Mouse (Mus musculus) lung, postnatal 14 days (tissue): Measurements from ENCODE around the gene Ralb.

Source experiments
- DNase-seq: peaks from one replicate; pipeline ENCODE4 v3.0.0; 2021

The Ralb gene

DNA sequence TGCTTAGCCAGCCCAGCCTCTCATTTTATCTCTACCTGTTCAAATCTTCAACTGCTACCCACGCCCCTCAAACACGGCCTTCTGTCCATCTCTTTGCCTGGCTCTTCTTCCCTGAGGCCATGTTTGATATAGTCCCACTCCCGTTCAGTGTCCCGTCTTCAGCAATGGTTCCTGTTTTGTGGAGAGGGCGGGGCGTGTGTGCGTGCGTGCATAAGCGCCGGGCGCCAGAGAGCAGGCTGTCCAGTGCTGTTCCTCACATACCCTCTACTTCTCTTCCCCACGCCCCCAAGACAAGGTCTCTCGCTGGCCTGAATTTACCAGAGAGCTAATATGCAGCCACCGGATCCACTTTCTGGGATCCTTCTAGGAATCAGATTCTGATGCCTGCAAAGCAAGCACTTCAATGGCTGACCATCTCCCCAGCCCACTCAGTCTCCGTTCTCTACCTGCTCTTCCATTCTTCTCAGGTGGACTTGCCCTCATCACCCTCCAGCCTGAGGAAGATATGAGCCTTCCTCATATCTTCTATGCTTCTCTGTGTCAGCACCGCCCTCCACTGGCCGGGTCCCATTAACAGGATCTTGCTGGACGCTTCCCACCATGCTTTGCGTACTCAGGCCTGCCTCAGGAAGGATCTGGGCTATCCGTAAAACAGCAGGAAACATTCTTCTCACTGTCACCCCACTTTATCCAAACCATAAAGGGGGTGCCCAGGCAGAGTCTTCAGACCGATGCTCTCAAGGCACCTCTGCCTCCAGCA lies 60.8 kb downstream of the Ralb start:
- no peak for DNase-seq

DNA sequence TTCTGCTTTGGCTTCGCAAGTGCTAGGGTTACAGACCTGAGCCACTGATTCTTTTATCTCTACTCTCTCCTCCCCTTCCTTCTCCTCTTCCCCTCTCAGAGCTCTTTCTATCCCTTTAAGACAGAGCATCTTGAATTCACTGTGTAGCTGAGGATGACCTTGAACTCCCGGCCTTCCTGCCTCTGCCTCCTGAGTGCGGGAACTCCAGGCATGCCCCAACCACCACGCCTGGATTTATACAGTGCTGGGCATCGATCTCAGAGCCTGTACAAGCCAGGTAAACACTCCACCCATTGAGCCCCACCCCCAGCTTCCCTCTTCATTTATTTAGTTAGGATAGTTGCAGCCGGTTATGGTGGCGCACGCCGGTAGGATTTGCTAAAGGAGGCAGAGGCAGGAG lies 61.7 kb downstream of the Ralb start:
- DNase-seq = no peak

DNA sequence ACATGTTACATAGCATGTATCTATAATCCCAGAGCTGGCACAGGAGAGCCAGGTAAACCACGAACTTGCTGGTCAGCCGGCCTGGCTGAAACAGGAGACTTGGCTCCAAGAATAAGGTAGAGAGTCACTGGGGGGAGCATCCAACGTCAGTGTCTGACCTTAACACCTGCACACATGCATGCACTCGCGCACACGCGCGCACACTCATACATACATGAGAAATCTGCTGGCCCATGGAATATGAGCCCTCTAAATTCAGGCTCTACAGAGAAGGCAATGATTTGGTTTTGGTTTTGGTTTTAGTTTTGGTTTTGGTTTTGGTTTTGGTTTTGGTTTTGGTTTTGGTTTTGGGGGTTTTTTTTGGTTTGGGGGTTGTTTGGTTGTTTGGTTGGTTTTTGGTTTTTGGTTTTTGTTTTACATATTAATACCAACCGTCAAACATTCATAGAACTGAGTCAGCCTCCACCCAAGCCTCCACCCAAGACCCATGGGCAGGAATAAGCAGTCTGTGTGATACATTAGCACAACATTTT lies 66.4 kb downstream of the Ralb start:
- no peak for DNase-seq

GRCm38 (mm10) chr1:119437401-119437800 lies 67.2 kb downstream of the Ralb start:
- no peak for DNase-seq

GRCm38 (mm10) chr1:119424141-119424860 lies 80.3 kb downstream of the Ralb start:
- no peak for DNase-seq

DNA sequence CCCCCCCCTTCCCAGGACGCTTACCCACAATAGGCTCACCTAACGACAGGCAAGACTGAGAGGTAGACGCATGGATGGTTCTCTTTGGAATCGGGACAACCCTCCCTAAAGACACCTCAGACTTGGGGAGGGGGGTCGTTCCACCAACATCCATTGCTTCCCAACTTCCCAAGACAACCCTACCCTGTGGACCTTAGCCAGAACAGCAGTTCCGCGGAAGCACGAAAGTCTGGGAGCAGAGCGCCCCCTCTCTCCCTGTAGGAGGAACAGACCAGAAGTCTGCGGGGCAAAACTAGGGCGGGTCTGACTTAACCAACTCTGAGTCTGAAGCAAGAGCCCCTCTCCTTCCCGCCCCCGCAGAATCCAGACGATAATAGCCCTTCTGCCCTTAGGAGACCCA lies 81.1 kb downstream of the Ralb start:
- peak; percentile 62 for DNase-seq

GRCm38 (mm10) chr1:119422460-119423015 lies 82.1 kb downstream of the Ralb start:
- DNase-seq = no peak

DNA sequence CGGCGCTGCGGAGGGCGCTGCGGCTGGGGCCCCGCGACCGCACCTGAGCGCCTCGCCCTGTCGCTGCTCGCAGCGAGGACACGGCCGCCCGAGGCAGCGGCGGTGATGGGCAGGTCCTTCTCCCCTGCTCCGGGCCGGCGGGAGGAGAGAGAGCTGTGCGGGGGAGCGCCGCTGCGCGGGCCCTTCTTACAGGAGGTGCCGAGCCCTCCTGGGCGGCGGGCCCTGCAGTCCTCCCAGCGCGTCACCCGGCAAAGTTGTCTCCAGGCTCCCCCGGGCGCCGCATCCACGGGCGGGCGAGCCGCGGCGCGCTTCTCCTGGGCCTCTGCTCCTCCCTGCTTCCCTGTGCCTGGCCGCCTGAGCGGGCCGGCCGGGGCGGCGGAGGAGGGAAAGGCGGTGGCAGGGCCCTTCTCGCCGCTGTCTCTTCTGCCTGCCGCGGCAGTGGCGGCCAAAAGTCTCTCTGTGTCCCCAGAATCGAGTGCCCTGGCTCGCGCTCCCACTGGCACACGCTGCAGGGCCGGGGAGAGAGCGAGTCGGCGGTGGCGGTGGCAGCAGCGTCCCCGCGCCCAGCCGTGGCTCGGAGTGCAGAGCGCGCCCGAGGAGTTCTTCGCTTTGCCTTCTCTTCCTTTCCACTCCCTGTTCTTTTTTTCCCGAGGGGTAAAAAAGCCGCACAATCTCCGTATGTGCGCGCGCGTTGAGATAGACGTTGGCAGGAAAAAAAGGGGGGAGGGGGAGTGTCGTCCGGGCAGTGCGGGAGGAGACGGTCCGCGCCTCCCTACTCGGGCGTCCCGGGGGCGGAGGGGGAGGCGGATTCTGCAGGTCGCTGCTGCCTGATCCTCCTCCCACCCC lies 82.8 kb downstream of the Ralb start, which contains the start of gene Inhbb:
TSS of gene Inhbb (minus strand) at position 673 of the 846 bp plus-strand sequence.
- peak; percentile 36 for DNase-seq

DNA sequence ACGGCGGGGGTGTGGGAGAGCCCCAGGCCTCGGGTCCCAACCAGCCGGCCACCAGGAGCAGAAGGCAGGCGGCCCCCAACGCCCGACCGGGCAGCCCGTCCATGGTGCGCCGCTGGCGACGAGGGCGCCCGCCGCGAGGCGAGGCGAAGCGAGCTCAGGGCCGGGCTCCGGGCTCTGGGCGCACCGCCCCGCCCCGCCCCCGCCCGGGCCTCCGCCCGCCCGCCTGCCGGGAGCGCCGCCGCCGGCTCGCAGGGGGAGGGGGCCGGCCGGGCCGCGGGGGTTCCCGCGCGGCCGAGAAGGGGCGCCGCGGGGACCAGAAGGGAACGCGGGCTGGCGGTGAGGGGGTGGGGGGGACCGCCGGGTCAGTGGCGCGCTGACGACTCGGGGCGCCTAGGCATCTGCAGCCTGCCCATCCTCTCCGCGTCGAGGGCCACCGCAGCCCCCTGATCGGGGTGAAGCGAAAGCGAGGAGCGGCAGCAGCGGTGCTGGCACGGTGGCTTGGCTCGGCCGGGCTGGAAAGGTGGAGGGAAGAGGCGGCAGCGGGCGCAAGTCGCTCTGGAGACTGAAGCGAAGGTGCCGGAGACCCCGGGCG lies 83.5 kb downstream of the Ralb start:
- DNase-seq = peak; percentile 37
